ENCODE assay signal across 22 mouse cellular contexts in the genomic region with DNA sequence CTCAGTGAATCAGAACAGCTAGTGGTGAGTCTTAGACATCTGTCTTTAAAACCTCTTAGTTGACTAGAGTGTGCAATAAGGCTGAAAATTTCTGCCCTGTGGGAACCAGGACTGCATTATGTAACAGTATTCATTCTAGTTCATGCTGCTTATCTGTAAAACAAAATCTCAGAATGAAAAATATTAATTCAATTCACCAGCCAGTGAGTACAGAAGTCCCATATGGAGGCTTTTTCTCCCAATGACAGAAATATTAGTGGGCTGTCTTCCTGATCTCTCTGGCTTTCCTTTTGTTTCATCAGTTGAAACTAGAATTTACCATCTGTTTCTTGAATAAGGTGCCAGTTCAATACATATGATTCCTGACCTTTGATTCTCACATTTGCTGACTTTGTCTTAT.
DNase-seq lines count a peak whose midpoint lies in the region; ATAC-seq and TF ChIP-seq lines count a peak whose summit lies in the region.
"Had no signal": no experiment of that assay in that cellular context is flagged by ENCODE, and none has a peak within 500 bp of the region (broad histone marks: within the 10 kb centered on the region; RNA-seq: fewer than 3 reads in every experiment).

No protein-coding gene starts in this region.

- no peak for TF ChIP-seq CTCF in layer of hippocampus, adult 2 months (conservative IDR thresholded peaks at IDR 0.05)

- DNase-seq in cerebellum, postnatal 4 days (ENCODE audit: low spot score in 2 of 2) = no peak
- DNase-seq in cerebellum, adult 9-10 months = peak; percentile 70
- DNase-seq in cerebellum, adult 8-10 months = no peak
- no peak for DNase-seq in layer of hippocampus, adult 2 months (ENCODE audit: low spot score in 2 of 2)
- DNase-seq in layer of hippocampus, postnatal 10 days (ENCODE audit: low spot score in 2 of 2) = no peak
- DNase-seq: adrenal gland, adult 8-10 months; adrenal gland, postnatal 14 days; adrenal gland, postnatal 36 days; B cell, adult 2 months; cerebellum, postnatal 10 days; embryo, embryonic 11 days had no signal

- H3K27ac ChIP-seq in layer of hippocampus, adult 2 months = 0 out of 2 replicates have a peak overlapping the region, but pooled peaks have one; percentile 3
- H3K27ac ChIP-seq: embryonic facial prominence, embryonic 13.5 days; embryonic facial prominence, embryonic 15.5 days; forebrain, embryonic 10.5 days; forebrain, embryonic 12.5 days had no signal

- ATAC-seq in cerebellum, adult (ENCODE audit: insufficient number of reproducible peaks, low FRiP score, low TSS enrichment) = peak; percentile 90
- ATAC-seq: activated CD4-positive, CD25-positive, alpha-beta regulatory T cell, adult 4 months; CD4-positive, CD25-positive, alpha-beta regulatory T cell, adult 4 months; forebrain, embryonic 14.5 days; forebrain, embryonic 16.5 days; Patski had no signal

- H3K4me3 ChIP-seq in layer of hippocampus, adult 2 months = no peak overlapping the region
- H3K4me3 ChIP-seq: embryonic facial prominence, embryonic 13.5 days; embryonic facial prominence, embryonic 15.5 days; erythroblast, embryonic 14.5 days; forebrain, embryonic 10.5 days; forebrain, embryonic 12.5 days had no signal
